In the genomic region with DNA sequence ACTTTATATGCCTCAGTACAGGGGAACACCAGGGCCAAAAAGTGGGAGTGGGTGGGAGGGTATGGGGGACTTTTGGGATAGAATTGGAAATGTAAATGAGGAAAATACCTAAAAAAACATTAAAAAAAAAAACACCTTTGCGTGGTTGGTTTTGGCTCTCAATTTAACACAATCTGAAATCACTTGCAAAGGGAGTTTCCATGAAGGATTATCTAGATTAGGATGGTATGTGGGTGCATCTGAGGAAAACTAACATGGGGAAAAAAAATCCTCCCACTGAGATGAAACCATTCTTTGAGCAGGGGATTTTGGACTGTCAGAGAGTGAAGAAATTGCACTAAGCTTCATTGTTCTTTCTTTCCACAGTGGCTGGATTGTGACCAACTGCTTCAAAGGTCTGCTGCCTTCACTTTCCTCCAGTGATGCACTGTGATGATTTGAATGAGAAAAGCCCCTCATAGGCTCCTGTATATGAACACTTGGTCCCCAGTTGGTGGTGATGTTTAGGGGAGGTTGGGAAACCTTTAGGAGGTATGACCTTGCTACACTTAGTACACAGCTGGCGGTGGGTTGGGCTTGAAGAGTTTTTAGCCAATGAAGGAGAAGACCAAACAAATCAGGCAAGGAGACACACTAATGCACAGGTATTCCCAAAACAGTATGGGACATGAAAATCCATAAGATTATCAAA, we compare ENCODE assay signal across 8 mouse cellular contexts. TPM values are rescaled to one million over a fixed set of nuclear protein-coding genes. Genes with fewer than 3 reads are reported as not detected.
DNase-seq lines count a peak whose midpoint lies in the region; ATAC-seq and TF ChIP-seq lines count a peak whose summit lies in the region.

No protein-coding gene starts in this region.

- H3K27me3 ChIP-seq in heart, postnatal 0 days (ENCODE audit: control insufficient read depth, insufficient read depth, low read length), result no peaks in the 10 kb centered on the region

- H3K4me3 ChIP-seq in heart, postnatal 0 days (ENCODE audit: low read depth, low read length), result no peak overlapping the region
- H3K4me3 ChIP-seq in lung, adult 2 months (replicated peaks; ENCODE audit: extremely low read depth, low read depth, low read length), result peak overlapping the region; percentile 57

- DNase-seq in heart, postnatal 0 days (ENCODE audit: low spot score), result no peak
- no peak for DNase-seq in heart, postnatal 4 days
- peak; percentile 98 for DNase-seq in fat pad, adult 2 months (ENCODE audit: extremely low read depth, low read depth, low spot score)
- DNase-seq in lung, adult 2 months, result no peak
- peak; percentile 44 to 80 for DNase-seq in thymus, adult 18-20 months
- no peak for DNase-seq in testis, postnatal 14 days (ENCODE audit: low spot score)
- DNase-seq in right cerebral cortex, adult 18-20 months, result no peak
- DNase-seq in cerebellum, postnatal 36 days, result no peak

- 0 out of 2 replicates have a peak, but pooled peaks cover 6% of the 10 kb centered on the region for H3K4me1 ChIP-seq in heart, postnatal 0 days (ENCODE audit: control insufficient read depth, insufficient read depth)
- H3K4me1 ChIP-seq in lung, adult 2 months (ENCODE audit: control insufficient read depth, insufficient read depth, low read length), result peaks cover 40% of the 10 kb centered on the region

- peak overlapping the region; percentile 80; the same call in 1 of the 2 replicates for H3K4me2 ChIP-seq in heart, postnatal 0 days (ENCODE audit: low read depth, low read length)

- H3K36me3 ChIP-seq in heart, postnatal 0 days (replicated peaks; ENCODE audit: control insufficient read depth, insufficient read depth, low read length), result no peaks in the 10 kb centered on the region

- no peak for TF ChIP-seq CTCF in heart, postnatal 0 days (IDR thresholded peaks at IDR 0.05; ENCODE audit: low read depth)
- TF ChIP-seq CTCF in lung, adult 2 months (IDR thresholded peaks at IDR 0.05; ENCODE audit: insufficient read depth, low read length), result no peak

- H3K27ac ChIP-seq in heart, postnatal 0 days (ENCODE audit: low read depth), result peak overlapping the region; percentile 82

- no peak for ATAC-seq in heart, postnatal 0 days (ENCODE audit: insufficient read depth, low read depth)

- WGBS in heart, postnatal 0 days, result 87% methylated on average over 2 of the region's 2 CpGs
- 47% methylated on average over 2 of the region's 2 CpGs for WGBS in lung, adult 2 months

- no peak overlapping the region for H3K9ac ChIP-seq in heart, postnatal 0 days (replicated peaks; ENCODE audit: low read depth, low read length)

- no peak for TF ChIP-seq EP300 in heart, postnatal 0 days (IDR thresholded peaks at IDR 0.05; ENCODE audit: low read depth)

- no peaks in the 10 kb centered on the region for H3K9me3 ChIP-seq in heart, postnatal 0 days (replicated peaks; ENCODE audit: control insufficient read depth, low read length)

- peak; percentile 30; the same call in 1 of the 2 replicates for TF ChIP-seq POLR2A in lung, adult 2 months (IDR thresholded peaks at IDR 0.05; ENCODE audit: borderline replicate concordance, extremely low read depth, low read depth, low read length)

RNA-seq across cellular contexts. Expression of a gene that starts 38.4 kb away (rescaled TPM):
- total RNA-seq in heart, postnatal 0 days (2014; rRNA removed; ENCODE audit: low replicate concordance), result not detected in 2 replicates
- not detected in 2 replicates for polyA plus RNA-seq in heart, postnatal 0 days (2015; fragmentation: Nextera tagmentation; extraction: Ambion mirVana)
- not detected for total RNA-seq in heart, postnatal 4 days (2021)
- 0.54 and 1.3 TPM in 2 replicates for polyA plus RNA-seq in lung, adult 2 months (2012; rRNA removed)

RNA-seq across cellular contexts. Expression of a gene that starts 56.4 kb away (rescaled TPM):
- total RNA-seq in heart, postnatal 0 days (2014; rRNA removed; ENCODE audit: low replicate concordance), result 24.4 and 67.2 TPM in 2 replicates
- 0.47 and 0.49 TPM in 2 replicates for polyA plus RNA-seq in heart, postnatal 0 days (2015; fragmentation: Nextera tagmentation; extraction: Ambion mirVana)
- total RNA-seq in heart, postnatal 4 days (2021), result 10 to 100 TPM; 14.5 to 19.7 TPM
- 103 and 250 TPM in 2 replicates for polyA plus RNA-seq in lung, adult 2 months (2012; rRNA removed)

Comparison
In these comparisons a context has a peak if more than half of its experiments do, and no peak if none do; other contexts are left out.
1. DNase-seq: peak in fat pad, adult 2 months (single experiment) and thymus, adult 18-20 months (2 of 2); none in heart, postnatal 0 days (single experiment), heart, postnatal 4 days (single experiment), lung, adult 2 months (single experiment), testis, postnatal 14 days (single experiment), right cerebral cortex, adult 18-20 months (single experiment) and cerebellum, postnatal 36 days (0 of 2).